Mouse (Mus musculus) embryo, embryonic 10 days (tissue): ENCODE measurements around the gene Tctn1.
"Not testable (repeated sequence)": the region's sequence is repeated elsewhere in the genome, so short reads cannot be mapped to it uniquely, and the experiment has no call there.

Experiments
- DNase-seq: peaks from one replicate; pipeline ENCODE4 v3.0.0-alpha.2; 2015; ENCODE audit warnings: low spot score

Tctn1 gene

DNA sequence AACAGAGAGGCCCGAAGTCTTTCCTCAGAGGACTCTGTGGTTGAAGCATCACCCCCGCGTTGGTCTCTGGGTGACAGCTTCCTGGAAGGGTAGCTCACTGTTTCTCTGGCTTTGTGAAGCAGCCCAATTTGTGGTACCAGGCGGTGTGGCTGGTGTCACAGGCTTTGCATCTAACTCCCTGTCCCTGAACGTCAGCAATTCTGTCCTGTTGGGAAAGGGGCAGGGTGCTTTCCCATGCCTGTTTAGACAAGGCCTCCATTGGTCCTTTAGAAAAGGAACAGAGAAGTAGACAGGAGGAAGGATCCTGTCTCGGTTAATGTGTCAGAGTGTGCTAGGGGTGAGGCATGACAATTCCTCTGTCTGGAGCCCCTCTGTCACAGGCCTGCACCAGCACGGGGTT lies 45.3 kb downstream of the Tctn1 start:
- DNase-seq: no peak

DNA sequence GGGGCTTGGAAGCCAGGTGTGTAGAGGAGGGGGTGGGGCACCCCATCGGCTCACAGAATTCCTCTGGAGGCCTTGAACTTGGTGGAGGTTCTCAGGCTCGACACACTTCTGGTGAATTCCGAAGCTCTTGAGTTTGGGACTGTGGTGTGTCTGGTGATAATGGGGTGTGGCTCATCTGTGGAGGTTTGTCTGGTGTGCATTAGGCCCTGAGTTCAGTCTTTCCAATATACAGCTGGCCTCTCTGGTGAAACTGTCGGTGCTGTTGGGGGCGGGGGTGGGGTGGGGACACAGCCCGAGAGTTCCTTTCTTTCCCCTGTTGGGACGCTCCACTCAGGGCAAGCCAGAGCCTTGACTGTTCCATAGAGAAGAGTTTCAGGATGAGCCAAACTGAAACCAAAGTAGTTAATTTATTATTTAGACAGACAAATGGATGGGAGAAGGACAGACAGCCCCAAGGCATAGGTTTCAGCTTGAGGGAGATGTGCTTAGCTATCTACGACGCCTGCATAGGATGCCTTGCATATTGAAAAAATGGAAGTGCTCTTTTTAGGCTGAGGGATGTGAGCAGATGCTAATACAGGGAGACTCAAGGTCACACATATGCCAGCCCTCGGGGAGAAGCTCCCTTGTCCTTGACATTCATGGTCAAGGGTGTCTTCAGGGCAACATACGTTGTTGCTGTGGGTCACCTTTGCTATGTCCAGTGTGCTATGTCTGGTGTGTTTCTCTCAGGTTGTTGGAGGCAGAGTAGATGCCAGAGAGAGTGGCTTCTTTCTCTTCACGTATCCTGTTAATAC lies 46.0 kb downstream of the Tctn1 start:
- DNase-seq: no peak

GRCm38 (mm10) chr5:122217636-122218035 lies 46.6 kb downstream of the Tctn1 start:
- DNase-seq: no peak

DNA sequence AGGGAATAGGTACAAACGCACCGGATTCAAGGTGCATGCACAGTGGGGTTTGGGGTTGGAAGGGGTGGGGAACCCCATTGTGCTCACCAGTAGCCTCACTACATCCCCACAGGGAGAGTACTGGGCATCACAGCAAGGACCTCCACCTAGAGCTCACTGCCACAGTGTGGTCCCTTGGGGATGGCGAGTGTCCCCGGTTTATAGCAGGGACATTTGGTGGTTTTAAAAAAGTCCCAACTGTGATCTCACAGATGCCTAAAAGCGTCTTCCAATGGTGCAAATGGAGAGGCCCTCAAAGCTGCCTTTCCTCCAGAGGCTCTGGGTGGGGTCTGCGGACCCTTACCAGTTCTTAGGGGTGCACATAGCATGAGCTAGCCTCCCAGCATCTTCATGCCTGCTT lies 50.4 kb downstream of the Tctn1 start:
- no peak for DNase-seq

DNA sequence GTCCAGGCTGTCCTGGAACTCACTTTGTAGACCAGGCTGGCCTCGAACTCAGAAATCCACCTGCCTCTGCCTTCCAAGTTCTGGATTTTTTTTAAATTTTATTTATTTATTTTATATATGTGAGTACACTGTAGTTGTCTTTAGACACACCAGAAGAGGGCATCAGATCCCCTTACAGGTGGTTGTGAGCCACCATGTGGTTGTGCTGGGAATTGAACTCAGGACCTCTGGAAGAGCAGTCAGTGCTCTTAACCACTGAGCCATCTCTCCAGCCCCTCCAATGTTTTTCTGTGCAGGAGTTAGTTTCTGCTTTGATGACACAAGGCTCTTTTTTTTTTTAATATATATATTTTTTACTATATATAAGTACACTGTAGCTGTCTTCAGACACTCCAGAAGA lies 51.4 kb downstream of the Tctn1 start:
- DNase-seq: not testable (repeated sequence)

DNA sequence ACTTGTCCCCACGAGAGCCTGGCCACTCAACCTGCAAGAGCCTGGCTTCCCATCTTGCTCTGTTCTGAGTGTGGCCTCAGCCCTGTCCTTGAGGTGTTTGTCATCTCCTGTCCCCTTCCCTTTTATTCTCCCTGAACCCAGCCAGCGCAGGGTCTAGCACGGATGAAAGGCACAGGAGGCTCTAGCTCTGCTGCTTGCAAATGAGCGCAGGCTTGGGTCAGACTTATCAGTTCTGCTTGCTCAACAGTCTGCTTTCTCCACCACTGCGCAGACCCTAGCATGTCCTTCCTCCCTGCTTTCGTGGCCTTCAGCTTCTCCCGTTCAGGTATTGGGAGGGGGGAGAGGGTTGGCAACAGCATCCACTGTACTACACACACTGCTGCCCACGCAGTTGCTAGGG lies 52.1 kb downstream of the Tctn1 start:
- no peak for DNase-seq

DNA sequence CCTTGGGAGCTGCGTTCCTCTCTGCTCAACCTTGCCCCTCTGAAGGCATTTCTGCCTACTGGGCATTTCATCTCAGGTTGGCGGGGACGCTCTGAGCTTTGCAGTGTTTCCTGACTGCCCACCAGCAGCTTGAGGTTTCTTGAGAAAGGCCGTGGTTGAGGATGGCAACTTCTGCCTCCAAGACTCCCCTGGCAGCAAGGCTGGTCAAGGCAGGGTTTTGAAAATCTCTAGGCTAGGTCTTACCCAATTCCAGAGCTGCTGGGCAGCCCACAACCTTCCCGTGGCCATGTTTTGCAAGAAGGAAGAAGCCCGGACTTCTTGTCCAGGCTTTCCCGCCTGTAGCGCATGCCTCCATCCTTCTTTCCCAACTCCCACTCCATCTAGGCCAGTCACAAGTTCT lies 53.4 kb downstream of the Tctn1 start:
- DNase-seq: no peak

- peak; percentile 83 for DNase-seq
Measured at GRCm38 (mm10) chr5:122209591-122210368, 54.5 kb downstream of the Tctn1 start.

GRCm38 (mm10) chr5:122208909-122209308 lies 55.4 kb downstream of the Tctn1 start:
- no peak for DNase-seq

DNA sequence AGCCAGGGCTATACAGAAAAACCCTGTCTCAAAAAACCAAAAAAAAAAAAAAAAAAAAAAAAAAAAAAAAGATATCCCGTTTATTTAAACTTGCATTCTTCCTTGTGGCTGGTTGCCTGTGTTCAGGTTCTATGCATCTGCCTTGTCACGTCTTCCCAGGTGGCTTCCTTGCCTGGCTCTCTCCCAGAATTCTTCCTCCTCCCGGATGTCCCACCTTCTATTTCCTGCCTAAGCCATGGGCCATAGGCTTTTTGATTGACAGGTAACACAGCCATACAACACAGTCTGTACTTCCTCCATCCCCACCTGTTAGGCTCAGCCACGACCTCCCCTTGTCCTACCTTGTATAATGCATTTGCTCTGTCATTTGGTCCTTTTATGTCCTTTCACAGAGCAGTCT lies 57.8 kb downstream of the Tctn1 start, which contains the start of gene Hvcn1:
TSS of gene Hvcn1 (plus strand) at position 330 of the 400 bp plus-strand sequence.
- no peak for DNase-seq

DNA sequence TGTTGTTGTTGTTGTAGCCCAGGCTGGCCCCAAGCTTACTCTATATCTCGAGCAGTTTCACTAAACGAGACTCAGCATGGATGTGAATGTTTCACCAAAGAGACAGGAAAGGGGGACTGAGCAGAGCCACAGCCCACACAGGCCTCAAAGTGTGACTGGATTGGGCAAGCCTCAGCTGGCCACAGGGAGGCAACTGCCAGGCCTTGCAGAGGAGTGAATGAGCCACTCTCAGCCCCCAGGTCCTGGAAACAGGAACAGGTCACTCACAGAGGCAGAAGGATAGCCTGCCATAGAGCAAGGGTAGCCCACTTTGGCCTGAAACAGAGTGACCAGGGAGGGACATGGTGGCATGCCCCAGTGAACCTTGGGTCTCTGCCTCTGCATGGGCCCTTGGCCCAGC lies 60.1 kb downstream of the Tctn1 start:
- no peak for DNase-seq

GRCm38 (mm10) chr5:122201904-122202303 lies 62.4 kb downstream of the Tctn1 start:
- no peak for DNase-seq

- DNase-seq: no peak
Measured at GRCm38 (mm10) chr5:122200872-122201271, 63.4 kb downstream of the Tctn1 start.

GRCm38 (mm10) chr5:122192347-122192746 lies 71.9 kb downstream of the Tctn1 start:
- peak; percentile 17 for DNase-seq

DNA sequence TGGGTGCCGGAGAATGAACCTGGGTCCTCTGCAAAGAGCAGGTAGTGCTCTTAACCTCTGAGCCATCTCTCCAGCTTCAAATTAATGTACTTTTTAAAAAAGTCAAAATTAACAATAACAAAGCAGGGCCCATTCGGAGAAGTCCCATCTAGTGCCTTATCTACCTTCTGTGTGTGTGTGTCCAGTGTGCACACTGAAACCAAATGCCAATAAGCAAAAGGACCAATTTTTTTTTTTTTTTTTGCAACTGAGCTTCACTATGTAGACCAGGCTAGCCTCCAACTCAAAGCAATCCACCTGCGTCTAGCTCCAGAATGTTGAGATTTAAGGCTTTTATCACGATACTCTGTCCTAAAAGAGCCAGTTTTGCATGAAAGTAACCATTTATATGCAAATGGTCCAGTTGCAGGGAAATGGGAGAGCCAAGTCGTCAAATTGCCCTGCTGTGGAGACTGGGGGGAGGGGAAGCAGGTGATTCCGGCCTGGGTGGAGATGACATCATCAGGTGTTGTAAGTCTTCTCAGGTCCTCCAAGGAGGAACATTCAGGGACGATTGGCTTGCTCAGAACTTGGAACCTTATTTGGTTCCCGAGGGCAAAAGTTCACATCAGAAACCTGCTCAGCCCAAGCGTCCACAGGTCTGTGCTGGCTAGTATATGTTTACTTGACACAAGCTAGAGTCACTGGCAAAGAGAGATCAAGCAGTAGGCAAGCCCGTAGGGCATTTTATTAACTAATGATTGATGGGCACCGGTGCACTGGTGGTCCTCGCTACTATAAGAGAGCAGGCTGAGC lies 72.8 kb downstream of the Tctn1 start:
- no peak for DNase-seq

- DNase-seq: peak; percentile 26
Measured at GRCm38 (mm10) chr5:122190465-122190864, 73.8 kb downstream of the Tctn1 start.

- no peak for DNase-seq
Measured at GRCm38 (mm10) chr5:122189115-122189514, 75.1 kb downstream of the Tctn1 start.
